Mouse (Mus musculus) neural tube, embryonic 15.5 days (tissue): ENCODE data around the gene Calm5. TPM values are rescaled to one million over a fixed set of nuclear protein-coding genes. Genes with fewer than 3 reads are reported as not detected.
A peak's percentile ranks its signal among the peaks of the same experiment; 100 is the strongest.

Source experiments
- ATAC-seq: fragments of 200-750 bp; cut with Nextera tagmentation; 2 replicates; pipeline ENCODE4 v1.8.0; 2017; ENCODE audit warnings: mild to moderate bottlenecking, moderate TSS enrichment, moderate library complexity; ENCODE audit not compliant: low FRiP score
- H3K27ac ChIP-seq: fragments of 300-500 bp; sonication (generic); replicated peaks from 2 replicates; pipeline ENCODE4 v1.5.1; 2015; ENCODE audit warnings: mild to moderate bottlenecking, inconsistent platforms
- H3K27me3 ChIP-seq: fragments of 300-500 bp; sonication (generic); replicated peaks from 2 replicates; pipeline ENCODE4 v1.6.1; 2015; ENCODE audit warnings: inconsistent platforms
- H3K36me3 ChIP-seq: fragments of 300-500 bp; sonication (generic); 2 replicates; pipeline ENCODE4 v1.6.1; 2015; ENCODE audit warnings: inconsistent platforms
- H3K4me1 ChIP-seq: fragments of 300-500 bp; sonication (generic); 2 replicates; pipeline ENCODE4 v1.6.1; 2015; ENCODE audit warnings: inconsistent platforms
- H3K4me2 ChIP-seq: fragments of 300-500 bp; sonication (generic); 2 replicates; pipeline ENCODE4 v1.6.1; 2015; ENCODE audit warnings: inconsistent platforms, mild to moderate bottlenecking, moderate library complexity
- H3K4me3 ChIP-seq: fragments of 300-500 bp; sonication (generic); replicated peaks from 2 replicates; pipeline ENCODE4 v1.5.1; 2015; ENCODE audit warnings: mild to moderate bottlenecking, inconsistent platforms
- H3K9ac ChIP-seq: fragments of 300-500 bp; sonication (generic); replicated peaks from 2 replicates; pipeline ENCODE4 v1.6.1; 2015; ENCODE audit warnings: mild to moderate bottlenecking, inconsistent platforms
- H3K9me3 ChIP-seq: fragments of 300-500 bp; sonication (generic); replicated peaks from 2 replicates; pipeline ENCODE4 v1.6.1; 2016; ENCODE audit warnings: inconsistent platforms
- WGBS: fragments of 180-500 bp; shearing (Covaris S2); methylation state at CpG from one replicate; pipeline ENCODE4 v1.1.7; 2015; ENCODE audit warnings: mixed read lengths; 5-methylcytosine and 5-hydroxymethylcytosine counted together
- polyA plus RNA-seq: library from polyadenylated mRNA; unstranded; fragments of >200 nt; fragmentation: Nextera tagmentation; extraction: Ambion mirVana; gene quantifications from 2 replicates; pipeline ENCODE4 v1.2.1, GENCODE M21; 2015

The Calm5 gene
- polyA plus RNA-seq, 1 experiment from 2014 or later, result not detected

- Histone ChIP-seq H3K4me2 (no peak overlapping the region), H3K36me3 (no peaks in the 10 kb centered on the region), H3K9me3 (no peaks in the 10 kb centered on the region), H3K27ac (no peak overlapping the region), H3K4me3 (no peak overlapping the region), H3K27me3 (no peaks in the 10 kb centered on the region), H3K4me1 (no peaks in the 10 kb centered on the region), H3K9ac (no peak overlapping the region)
- no peak for ATAC-seq
Observed at GRCm38 (mm10) chr13:3869901-3870300, 15.9 kb downstream of the Calm5 start.

GRCm38 (mm10) chr13:3872832-3873231 is 18.9 kb downstream of the Calm5 start:
- 95% methylated on average over 4 of the region's 4 CpGs for whole genome bisulfite sequencing
- H3K27me3 ChIP-seq, result no peaks in the 10 kb centered on the region

GRCm38 (mm10) chr13:3876448-3876847 is 22.5 kb downstream of the Calm5 start:
- no peaks in the 10 kb centered on the region for H3K9me3 ChIP-seq
- 79% methylated on average over 6 of the region's 6 CpGs for WGBS
- no peak overlapping the region for H3K27ac ChIP-seq
- no peaks in the 10 kb centered on the region for H3K27me3 ChIP-seq
- H3K4me3 ChIP-seq, result no peak overlapping the region
- no peaks in the 10 kb centered on the region for H3K4me1 ChIP-seq
- no peak overlapping the region for H3K4me2 ChIP-seq
- ATAC-seq, result no peak
- H3K36me3 ChIP-seq, result no peaks in the 10 kb centered on the region
- H3K9ac ChIP-seq, result no peak overlapping the region

More at GRCm38 (mm10) chr13:3872832-3873231, 18.9 kb downstream of the Calm5 start:
- Histone ChIP-seq H3K4me2 (no peak overlapping the region), H3K4me1 (no peaks in the 10 kb centered on the region), H3K4me3 (no peak overlapping the region), H3K9ac (no peak overlapping the region), H3K27ac (no peak overlapping the region), H3K9me3 (no peaks in the 10 kb centered on the region), H3K36me3 (no peaks in the 10 kb centered on the region)
- ATAC-seq, result no peak

- no peak for ATAC-seq
- WGBS, result 82% methylated on average over 6 of the region's 6 CpGs
- Histone ChIP-seq H3K27me3 (no peaks in the 10 kb centered on the region), H3K4me1 (no peaks in the 10 kb centered on the region), H3K9ac (no peak overlapping the region), H3K36me3 (0 out of 2 replicates have a peak, but pooled peaks cover 2% of the 10 kb centered on the region), H3K9me3 (no peaks in the 10 kb centered on the region), H3K4me3 (no peak overlapping the region), H3K27ac (no peak overlapping the region), H3K4me2 (no peak overlapping the region)
Observed at GRCm38 (mm10) chr13:3877185-3877584, 23.2 kb downstream of the Calm5 start.

- Histone ChIP-seq H3K36me3 (0 out of 2 replicates have a peak, but pooled peaks cover 3% of the 10 kb centered on the region), H3K9me3 (no peaks in the 10 kb centered on the region), H3K4me3 (no peak overlapping the region), H3K4me2 (no peak overlapping the region), H3K27ac (no peak overlapping the region), H3K9ac (no peak overlapping the region), H3K4me1 (no peaks in the 10 kb centered on the region), H3K27me3 (no peaks in the 10 kb centered on the region)
- no peak for ATAC-seq
- 67% methylated on average over 4 of the region's 4 CpGs for WGBS
Observed at GRCm38 (mm10) chr13:3877679-3878220, 23.8 kb downstream of the Calm5 start.

GRCm38 (mm10) chr13:3886663-3887062 is 32.7 kb downstream of the Calm5 start:
- Histone ChIP-seq H3K36me3 (peaks cover 36% of the 10 kb centered on the region), H3K27ac (no peak overlapping the region), H3K4me2 (no peak overlapping the region), H3K4me3 (no peak overlapping the region), H3K27me3 (peaks cover 3% of the 10 kb centered on the region; the same call in 1 of the 2 replicates), H3K9ac (no peak overlapping the region), H3K4me1 (no peaks in the 10 kb centered on the region), H3K9me3 (no peaks in the 10 kb centered on the region)
- 95% methylated on average over 7 of the region's 7 CpGs for WGBS
- no peak for ATAC-seq

GRCm38 (mm10) chr13:3889111-3889510 is 35.1 kb downstream of the Calm5 start:
- no peak for ATAC-seq
- Histone ChIP-seq H3K4me3 (no peak overlapping the region), H3K9ac (no peak overlapping the region), H3K4me2 (no peak overlapping the region), H3K9me3 (no peaks in the 10 kb centered on the region), H3K36me3 (peaks cover 33% of the 10 kb centered on the region), H3K27me3 (peaks cover 7% of the 10 kb centered on the region; the same call in 1 of the 2 replicates), H3K4me1 (0 out of 2 replicates have a peak, but pooled peaks cover 4% of the 10 kb centered on the region), H3K27ac (no peak overlapping the region)
- WGBS, result 95% methylated on average over 3 of the region's 3 CpGs

- ATAC-seq, result no peak
- Histone ChIP-seq H3K4me2 (no peak overlapping the region), H3K4me1 (0 out of 2 replicates have a peak, but pooled peaks cover 4% of the 10 kb centered on the region), H3K9me3 (no peaks in the 10 kb centered on the region), H3K36me3 (peaks cover 29% of the 10 kb centered on the region), H3K27me3 (peaks cover 7% of the 10 kb centered on the region; the same call in 1 of the 2 replicates), H3K27ac (no peak overlapping the region), H3K9ac (no peak overlapping the region), H3K4me3 (no peak overlapping the region)
- WGBS, result 18% methylated on average over 8 of the region's 8 CpGs
Observed at GRCm38 (mm10) chr13:3890061-3890460, 36.1 kb downstream of the Calm5 start.

- Histone ChIP-seq H3K36me3 (peaks cover 18% of the 10 kb centered on the region), H3K27me3 (peaks cover 7% of the 10 kb centered on the region; the same call in 1 of the 2 replicates), H3K4me1 (0 out of 2 replicates have a peak, but pooled peaks cover 4% of the 10 kb centered on the region), H3K9me3 (no peaks in the 10 kb centered on the region), H3K27ac (no peak overlapping the region), H3K9ac (no peak overlapping the region), H3K4me2 (peak overlapping the region; percentile 85), H3K4me3 (peak overlapping the region; percentile 55; the same call in 1 of the 2 replicates)
- 39% methylated on average over 8 of the region's 8 CpGs for WGBS
- no peak for ATAC-seq
Observed at GRCm38 (mm10) chr13:3891479-3892087, 37.6 kb downstream of the Calm5 start.

- Histone ChIP-seq H3K9ac (0 out of 2 replicates have a peak overlapping the region, but pooled peaks have one; percentile 37), H3K27ac (no peak overlapping the region), H3K9me3 (no peaks in the 10 kb centered on the region), H3K4me1 (0 out of 2 replicates have a peak, but pooled peaks cover 4% of the 10 kb centered on the region), H3K36me3 (peaks cover 9% of the 10 kb centered on the region), H3K27me3 (peaks cover 7% of the 10 kb centered on the region; the same call in 1 of the 2 replicates), H3K4me2 (peak overlapping the region; percentile 85), H3K4me3 (peak overlapping the region; percentile 55)
- WGBS, result 26% methylated on average over 7 of the region's 7 CpGs
- no peak for ATAC-seq
Observed at GRCm38 (mm10) chr13:3892601-3893000, 38.6 kb downstream of the Calm5 start.

GRCm38 (mm10) chr13:3893126-3893734 is 39.3 kb downstream of the Calm5 start:
- Histone ChIP-seq H3K4me2 (peak overlapping the region; percentile 85), H3K36me3 (peaks cover 4% of the 10 kb centered on the region; the same call in 1 of the 2 replicates), H3K4me1 (0 out of 2 replicates have a peak, but pooled peaks cover 4% of the 10 kb centered on the region), H3K27me3 (peaks cover 7% of the 10 kb centered on the region; the same call in 1 of the 2 replicates), H3K9me3 (no peaks in the 10 kb centered on the region), H3K4me3 (peak overlapping the region; percentile 55), H3K27ac (no peak overlapping the region), H3K9ac (peak overlapping the region; percentile 60)
- WGBS, result under 1% methylated on average over 35 of the region's 35 CpGs
- peak; percentile 99 for ATAC-seq
